Mouse (Mus musculus) midbrain, embryonic 15.5 days (tissue): ENCODE data around the gene Ap4s1. TPM values are rescaled to one million over a fixed set of nuclear protein-coding genes. Genes with fewer than 3 reads are reported as not detected.
"Not testable (repeated sequence)": the region's sequence is repeated elsewhere in the genome, so short reads cannot be mapped to it uniquely, and the experiment has no call there.

Experiments
- ATAC-seq: fragments of 200-750 bp; cut with Nextera tagmentation; replicated peaks from 2 replicates; pipeline ENCODE4 v1.8.0; 2017; ENCODE audit warnings: moderate TSS enrichment
- H3K27ac ChIP-seq: fragments of 300-500 bp; sonication (generic); 2 replicates; pipeline ENCODE4 v1.5.1; 2015; ENCODE audit warnings: mild to moderate bottlenecking, inconsistent platforms
- H3K27me3 ChIP-seq: fragments of 300-500 bp; sonication (generic); replicated peaks from 2 replicates; pipeline ENCODE4 v1.6.1; 2015; ENCODE audit warnings: inconsistent platforms
- H3K36me3 ChIP-seq: fragments of 300-500 bp; sonication (generic); replicated peaks from 2 replicates; pipeline ENCODE4 v1.6.1; 2015; ENCODE audit warnings: inconsistent platforms
- H3K4me1 ChIP-seq: fragments of 300-500 bp; sonication (generic); 2 replicates; pipeline ENCODE4 v1.6.1; 2015; ENCODE audit warnings: inconsistent platforms
- H3K4me2 ChIP-seq: fragments of 300-500 bp; sonication (generic); 2 replicates; pipeline ENCODE4 v1.6.1; 2015; ENCODE audit warnings: inconsistent platforms, mild to moderate bottlenecking, moderate library complexity
- H3K4me3 ChIP-seq: fragments of 300-500 bp; sonication (generic); 2 replicates; pipeline ENCODE4 v1.5.1; 2015; ENCODE audit warnings: mild to moderate bottlenecking, inconsistent platforms
- H3K9ac ChIP-seq: fragments of 300-500 bp; sonication (generic); 2 replicates; pipeline ENCODE4 v1.6.1; 2015; ENCODE audit warnings: mild to moderate bottlenecking, inconsistent platforms
- H3K9me3 ChIP-seq: fragments of 300-500 bp; sonication (generic); 2 replicates; pipeline ENCODE4 v1.6.1; 2016; ENCODE audit warnings: inconsistent platforms
- WGBS: fragments of 180-500 bp; shearing (Covaris S2); methylation state at CpG from one replicate; pipeline ENCODE4 v1.1.7; 2015; ENCODE audit warnings: mixed read lengths; 5-methylcytosine and 5-hydroxymethylcytosine counted together
- polyA plus RNA-seq: library from polyadenylated mRNA; unstranded; fragments of >200 nt; fragmentation: Nextera tagmentation; extraction: Ambion mirVana; gene quantifications from 2 replicates; pipeline ENCODE4 v1.2.1, GENCODE M21; 2015

The Ap4s1 gene
- polyA plus RNA-seq, 1 experiment from 2014 or later: 50.4 TPM

DNA sequence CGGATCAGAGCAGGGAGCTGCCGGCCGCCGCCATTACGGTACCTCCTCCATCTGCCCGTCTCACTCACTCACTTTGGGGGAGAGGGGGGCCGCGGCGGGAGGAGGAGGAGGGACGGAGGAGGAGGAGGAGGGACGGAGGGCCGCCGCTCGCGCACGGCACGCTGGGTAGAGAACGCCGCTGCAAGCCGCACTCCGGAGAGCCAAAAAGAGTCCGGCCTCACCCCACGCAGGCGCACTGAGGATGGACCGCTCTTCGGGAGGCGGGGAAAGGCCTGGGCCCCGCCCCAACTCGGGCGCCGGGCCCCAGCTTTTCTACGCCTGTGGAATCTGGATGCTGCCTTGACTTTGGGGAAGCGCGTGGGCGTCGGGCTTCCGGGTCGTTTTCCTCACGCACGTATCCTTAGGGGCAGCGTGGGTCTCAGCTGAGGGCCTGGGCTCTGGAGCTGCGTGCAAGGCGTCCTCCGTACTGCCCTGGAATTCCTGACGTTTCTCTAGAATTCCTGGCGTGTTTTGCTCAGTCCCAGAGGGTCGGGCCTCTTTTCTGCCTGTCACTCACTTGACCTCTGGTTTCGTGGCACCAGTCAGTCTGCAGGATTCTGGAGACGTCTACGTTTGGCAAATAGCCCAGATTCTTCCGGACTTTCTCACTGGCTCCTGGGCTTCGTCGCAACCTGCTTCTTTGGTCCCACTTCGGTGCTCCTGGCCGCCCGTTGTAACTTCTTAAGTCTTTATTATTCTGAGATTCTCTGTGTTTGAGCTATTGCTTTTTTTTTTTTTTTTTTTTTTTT, 1.2 kb downstream of the Ap4s1 start, which contains the start of gene Strn3:
Gene Strn3, minus strand, starts transcription at position 53 of the 788 bp plus-strand sequence.
- Histone ChIP-seq H3K4me3 (peak within 1 kb of the TSS; percentile 92), H3K36me3 (no peaks in the 10 kb centered on the region), H3K4me2 (peak within 1 kb of the TSS; percentile 61), H3K9ac (peak within 1 kb of the TSS; percentile 99), H3K27me3 (no peaks in the 10 kb centered on the region), H3K9me3 (no peaks in the 10 kb centered on the region), H3K4me1 (peaks cover 16% of the 10 kb centered on the region), H3K27ac (peak within 1 kb of the TSS; percentile 99)
- 0% methylated on average over 53 of the region's 56 CpGs for WGBS
- ATAC-seq: peak; percentile 97

DNA sequence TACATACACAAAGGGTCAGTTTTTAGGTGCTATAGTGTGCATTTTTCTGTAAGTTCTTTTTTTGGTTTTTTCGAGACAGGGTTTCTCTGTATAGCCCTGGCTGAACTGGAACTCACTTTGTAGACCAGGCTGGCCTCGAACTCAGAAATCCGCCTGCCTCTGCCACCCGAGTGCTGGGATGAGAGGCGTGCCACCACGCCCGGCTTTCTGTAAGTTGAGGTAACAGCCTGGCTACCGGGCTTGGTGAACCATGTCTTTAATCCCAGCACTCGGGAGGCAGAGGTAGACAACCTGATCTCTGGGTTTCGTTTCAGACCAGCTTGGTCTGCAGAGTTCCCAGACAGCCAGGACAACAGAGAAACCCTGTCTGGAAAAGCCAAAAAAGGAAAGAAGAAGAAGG, 2.0 kb downstream of the Ap4s1 start:
- not testable (repeated sequence) for H3K9me3 ChIP-seq, H3K27ac ChIP-seq, H3K9ac ChIP-seq, ATAC-seq, H3K27me3 ChIP-seq, H3K36me3 ChIP-seq
- WGBS: 74% methylated on average over 10 of the region's 10 CpGs
- Histone ChIP-seq H3K4me2 (peak overlapping the region; percentile 51), H3K4me3 (0 out of 2 replicates have a peak overlapping the region, but pooled peaks have one; percentile 92), H3K4me1 (peaks cover 16% of the 10 kb centered on the region)

DNA sequence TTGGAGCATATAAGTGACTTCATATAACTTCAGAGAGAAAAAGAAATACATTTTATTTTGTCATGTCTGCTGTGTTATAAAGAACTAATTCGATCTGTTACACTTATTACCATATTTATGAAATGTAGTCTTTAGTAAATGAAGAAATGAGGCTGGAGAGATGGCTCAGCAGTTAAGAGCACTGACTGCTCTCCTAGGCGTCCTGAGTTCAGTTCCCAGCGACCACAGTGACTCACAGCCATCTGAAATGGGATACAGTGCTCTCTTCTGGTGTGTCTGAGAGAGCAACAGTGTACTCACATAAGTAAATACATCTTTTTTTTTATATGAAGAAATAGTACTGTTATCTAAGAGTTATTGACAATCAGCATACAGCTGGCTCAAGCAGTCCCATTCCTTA, 2.6 kb downstream of the Ap4s1 start:
- 84% methylated on average over 3 of the region's 3 CpGs for WGBS
- H3K4me1 ChIP-seq: peaks cover 16% of the 10 kb centered on the region
- no peak overlapping the region for H3K4me2 ChIP-seq
- ATAC-seq: no peak
- no peaks in the 10 kb centered on the region for H3K27me3 ChIP-seq
- H3K9me3 ChIP-seq: no peaks in the 10 kb centered on the region
- no peak overlapping the region for H3K4me3 ChIP-seq
- H3K9ac ChIP-seq: no peak overlapping the region
- H3K27ac ChIP-seq: no peak overlapping the region
- no peaks in the 10 kb centered on the region for H3K36me3 ChIP-seq

DNA sequence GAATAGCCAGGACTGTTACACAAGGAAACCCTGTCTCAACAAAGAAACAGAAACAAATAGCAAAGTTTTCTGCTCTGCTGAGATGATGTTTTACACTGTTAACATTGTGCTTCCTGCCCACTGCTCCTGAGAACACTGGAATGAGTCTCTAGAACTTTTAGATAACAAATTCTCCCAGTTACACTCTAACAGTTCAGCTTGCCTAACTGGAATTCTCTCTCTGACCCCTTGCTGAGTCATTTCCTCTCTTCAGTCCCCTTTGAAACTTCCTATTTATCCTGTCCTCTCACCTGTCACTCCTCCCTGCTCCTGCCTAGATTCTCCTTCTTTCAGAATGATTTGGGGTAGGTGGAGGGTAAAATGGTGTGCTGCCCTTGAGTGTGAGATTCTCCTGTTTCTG, 3.3 kb downstream of the Ap4s1 start:
- Histone ChIP-seq H3K4me2 (no peak overlapping the region), H3K4me1 (peaks cover 12% of the 10 kb centered on the region), H3K9me3 (no peaks in the 10 kb centered on the region), H3K9ac (no peak overlapping the region), H3K27me3 (no peaks in the 10 kb centered on the region), H3K4me3 (no peak overlapping the region), H3K36me3 (no peaks in the 10 kb centered on the region), H3K27ac (no peak overlapping the region)
- no peak for ATAC-seq

DNA sequence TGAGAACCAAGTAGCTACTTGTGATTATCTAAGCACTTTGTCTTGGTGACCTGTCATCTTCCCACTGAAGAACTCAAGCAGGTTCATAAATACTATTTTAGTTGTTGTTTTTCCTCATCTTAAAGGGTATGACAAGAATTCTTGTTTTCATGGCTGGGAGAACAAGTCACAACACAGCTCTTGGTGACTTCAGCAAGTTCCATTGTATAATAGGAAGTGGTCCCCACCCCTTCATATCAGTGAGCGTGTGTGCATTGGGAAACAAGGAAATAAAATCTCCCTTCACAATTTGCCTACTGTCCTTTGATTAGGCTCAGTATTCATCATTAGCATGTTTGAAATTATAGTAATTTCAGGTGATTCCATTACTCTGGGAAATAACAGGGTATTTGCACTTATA, 4.1 kb downstream of the Ap4s1 start:
- H3K4me3 ChIP-seq: no peak overlapping the region
- no peak overlapping the region for H3K27ac ChIP-seq
- no peak overlapping the region for H3K9ac ChIP-seq
- H3K9me3 ChIP-seq: no peaks in the 10 kb centered on the region
- ATAC-seq: no peak
- H3K27me3 ChIP-seq: no peaks in the 10 kb centered on the region
- peaks cover 7% of the 10 kb centered on the region for H3K4me1 ChIP-seq
- no peaks in the 10 kb centered on the region for H3K36me3 ChIP-seq
- no peak overlapping the region for H3K4me2 ChIP-seq
- WGBS: 95% methylated on average over 1 of the region's 1 CpGs

- Histone ChIP-seq H3K9ac (no peak overlapping the region), H3K27ac (no peak overlapping the region), H3K36me3 (no peaks in the 10 kb centered on the region), H3K4me1 (peaks cover 4% of the 10 kb centered on the region), H3K9me3 (no peaks in the 10 kb centered on the region), H3K4me3 (no peak overlapping the region), H3K27me3 (no peaks in the 10 kb centered on the region), H3K4me2 (no peak overlapping the region)
- WGBS: 88% methylated on average over 2 of the region's 2 CpGs
- no peak for ATAC-seq
Measured at GRCm38 (mm10) chr12:51696157-51696556, 5.3 kb downstream of the Ap4s1 start.

- H3K9me3 ChIP-seq: no peaks in the 10 kb centered on the region
- no peak overlapping the region for H3K27ac ChIP-seq
- no peaks in the 10 kb centered on the region for H3K4me1 ChIP-seq
- 60% methylated on average over 8 of the region's 8 CpGs for WGBS
- H3K9ac ChIP-seq: no peak overlapping the region
- no peak overlapping the region for H3K4me2 ChIP-seq
- H3K4me3 ChIP-seq: no peak overlapping the region
- no peaks in the 10 kb centered on the region for H3K27me3 ChIP-seq
- H3K36me3 ChIP-seq: no peaks in the 10 kb centered on the region
- no peak for ATAC-seq
Measured at GRCm38 (mm10) chr12:51699623-51700393, 9.0 kb downstream of the Ap4s1 start.

DNA sequence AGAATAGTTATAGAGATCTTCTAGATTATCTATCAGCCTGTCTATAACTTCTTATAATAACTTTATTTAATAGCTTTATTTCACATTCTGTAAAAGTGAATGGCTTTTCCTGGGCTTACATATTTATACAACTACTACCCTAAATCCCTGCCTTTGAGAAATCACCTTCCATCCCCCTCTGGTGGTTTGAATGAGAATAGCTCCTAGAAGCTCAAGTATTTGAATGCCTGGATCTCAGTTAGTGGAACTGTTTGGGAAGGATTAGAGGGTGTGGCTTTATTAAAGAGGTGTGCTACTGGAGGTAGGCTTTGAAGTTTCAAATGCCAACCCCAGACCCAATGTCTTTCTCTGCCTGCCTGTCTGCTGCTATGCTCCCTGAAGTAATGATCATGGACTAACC, 10.9 kb downstream of the Ap4s1 start:
- Histone ChIP-seq H3K27ac (no peak overlapping the region), H3K4me2 (no peak overlapping the region), H3K27me3 (no peaks in the 10 kb centered on the region), H3K9me3 (no peaks in the 10 kb centered on the region), H3K9ac (no peak overlapping the region), H3K4me3 (no peak overlapping the region), H3K4me1 (no peaks in the 10 kb centered on the region), H3K36me3 (no peaks in the 10 kb centered on the region)
- ATAC-seq: no peak

DNA sequence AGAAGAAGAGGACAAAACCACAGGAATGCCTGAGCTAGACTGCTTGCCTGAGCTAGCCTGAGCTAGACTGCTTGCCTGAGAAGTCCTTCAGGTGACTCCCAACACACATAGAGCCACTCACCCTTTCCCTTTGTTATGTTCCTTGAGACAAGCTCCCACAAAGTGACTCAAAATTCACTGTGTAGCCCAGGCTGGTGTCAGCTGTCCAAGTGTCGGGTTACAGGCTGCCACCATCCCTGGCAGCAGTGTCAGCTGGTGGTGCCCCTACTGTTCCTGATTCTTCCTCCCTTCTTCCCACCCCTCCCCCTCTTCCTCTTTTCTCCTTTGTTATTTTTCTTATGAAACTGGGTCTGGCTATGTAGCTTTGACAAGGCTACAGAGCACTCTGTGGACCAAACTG, 13.0 kb downstream of the Ap4s1 start:
- no peak overlapping the region for H3K9ac ChIP-seq
- H3K9me3 ChIP-seq: no peaks in the 10 kb centered on the region
- WGBS: 18% methylated on average over 1 of the region's 1 CpGs
- H3K4me1 ChIP-seq: no peaks in the 10 kb centered on the region
- no peak for ATAC-seq
- no peak overlapping the region for H3K4me3 ChIP-seq
- no peak overlapping the region for H3K4me2 ChIP-seq
- no peaks in the 10 kb centered on the region for H3K27me3 ChIP-seq
- H3K27ac ChIP-seq: no peak overlapping the region
- no peaks in the 10 kb centered on the region for H3K36me3 ChIP-seq

GRCm38 (mm10) chr12:51704572-51704971, 13.7 kb downstream of the Ap4s1 start:
- ATAC-seq: no peak
- WGBS: 67% methylated on average over 7 of the region's 7 CpGs
- no peak overlapping the region for H3K4me3 ChIP-seq
- H3K9ac ChIP-seq: no peak overlapping the region
- no peaks in the 10 kb centered on the region for H3K36me3 ChIP-seq
- no peaks in the 10 kb centered on the region for H3K27me3 ChIP-seq
- H3K4me2 ChIP-seq: no peak overlapping the region
- H3K27ac ChIP-seq: no peak overlapping the region
- H3K9me3 ChIP-seq: no peaks in the 10 kb centered on the region
- no peaks in the 10 kb centered on the region for H3K4me1 ChIP-seq

DNA sequence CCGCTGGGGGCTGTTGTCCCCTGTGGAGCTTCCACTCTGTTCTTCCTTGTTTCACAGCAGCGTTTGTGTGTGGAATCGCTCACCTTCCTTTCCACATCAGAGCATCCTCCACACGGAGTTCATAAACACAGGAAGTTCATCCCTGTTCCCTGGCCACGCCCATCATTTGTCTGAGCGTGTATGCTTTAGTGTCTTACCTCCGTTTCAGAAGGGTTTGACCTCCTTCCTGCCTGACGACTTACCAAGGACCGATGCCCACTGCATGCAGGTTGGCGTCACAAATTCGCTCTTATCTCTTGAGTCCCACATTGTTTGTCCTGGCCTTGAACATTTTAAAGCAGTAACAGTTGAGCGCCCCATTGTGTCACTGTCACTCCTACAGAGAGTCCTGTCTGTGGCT, 14.9 kb downstream of the Ap4s1 start:
- ATAC-seq: no peak
- no peak overlapping the region for H3K9ac ChIP-seq
- H3K4me1 ChIP-seq: no peaks in the 10 kb centered on the region
- H3K36me3 ChIP-seq: no peaks in the 10 kb centered on the region
- no peaks in the 10 kb centered on the region for H3K27me3 ChIP-seq
- H3K9me3 ChIP-seq: no peaks in the 10 kb centered on the region
- 82% methylated on average over 12 of the region's 12 CpGs for WGBS
- no peak overlapping the region for H3K4me2 ChIP-seq
- no peak overlapping the region for H3K4me3 ChIP-seq
- H3K27ac ChIP-seq: no peak overlapping the region

DNA sequence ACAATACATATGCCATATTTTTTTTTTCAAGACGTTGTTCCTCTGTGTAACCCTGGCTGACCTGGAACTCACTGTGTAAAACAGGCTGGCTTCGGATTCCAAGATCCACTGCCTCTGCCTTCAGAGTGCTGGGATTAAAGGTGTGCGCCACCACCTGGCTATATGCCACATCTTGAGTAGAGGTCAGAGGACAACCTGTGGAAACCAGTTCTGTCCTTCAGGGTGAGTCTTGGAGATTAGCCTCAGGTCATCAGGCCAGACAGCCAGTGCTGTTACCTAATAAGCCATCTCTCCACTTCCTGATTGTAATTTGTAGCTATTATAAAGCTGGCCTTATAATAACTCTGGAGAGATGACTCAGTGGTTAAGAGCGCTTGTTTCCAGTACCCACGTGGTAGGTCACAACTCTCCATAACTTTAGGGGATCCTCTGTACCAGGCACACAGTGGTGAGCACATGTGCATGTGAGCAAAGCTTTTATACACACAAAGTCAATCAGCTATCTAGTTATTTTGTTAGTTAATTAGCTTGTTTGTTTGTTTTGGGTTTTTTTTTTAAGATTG, 15.9 kb downstream of the Ap4s1 start:
- Histone ChIP-seq H3K27ac (no peak overlapping the region), H3K4me1 (no peaks in the 10 kb centered on the region), H3K9me3 (no peaks in the 10 kb centered on the region), H3K9ac (no peak overlapping the region), H3K4me2 (no peak overlapping the region), H3K27me3 (no peaks in the 10 kb centered on the region), H3K4me3 (no peak overlapping the region), H3K36me3 (no peaks in the 10 kb centered on the region)
- WGBS: 86% methylated on average over 5 of the region's 5 CpGs
- no peak for ATAC-seq
